Mouse (Mus musculus) heart, adult 11 months (tissue): ENCODE data around the gene Gstm4.
"Not testable (repeated sequence)": the region's sequence is repeated elsewhere in the genome, so short reads cannot be mapped to it uniquely, and the experiment has no call there.

Experiments used
- DNase-seq: peaks from one replicate; pipeline ENCODE4 v3.0.0; 2022

Gene Gstm4

GRCm38 (mm10) chr3:108014974-108015346 is 29.7 kb downstream of the Gstm4 start:
- peak; percentile 90 for DNase-seq

- DNase-seq, result peak; percentile 95
These were observed 30.4 kb downstream of the Gstm4 start for GRCm38 (mm10) chr3:108014098-108014973.

DNA sequence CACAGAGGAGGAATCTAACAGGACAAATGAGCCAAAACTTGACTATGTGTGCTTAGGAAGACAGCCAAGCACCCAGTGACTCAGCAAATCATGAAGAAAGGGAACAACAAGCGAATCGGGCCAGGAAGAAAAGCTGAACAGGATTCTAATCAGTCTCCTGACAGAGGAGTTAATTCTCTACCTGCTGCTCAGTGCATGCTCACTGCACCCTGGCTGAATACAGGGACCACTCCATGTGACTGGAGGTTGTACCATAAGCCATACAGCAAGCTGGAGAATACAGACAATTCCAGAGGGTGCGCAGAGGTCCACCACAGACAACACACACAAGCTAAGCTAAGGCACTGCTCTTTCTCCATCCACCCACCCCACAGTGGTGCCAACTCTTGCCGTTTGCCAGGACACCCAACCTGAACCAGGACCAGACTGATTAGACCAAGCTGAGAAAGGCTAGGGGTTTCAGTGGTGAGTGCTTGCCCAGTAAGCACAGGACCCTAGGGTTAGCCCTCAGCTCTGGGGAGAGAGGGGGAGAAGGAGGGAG is 31.3 kb downstream of the Gstm4 start:
- DNase-seq, result peak; percentile 97

DNA sequence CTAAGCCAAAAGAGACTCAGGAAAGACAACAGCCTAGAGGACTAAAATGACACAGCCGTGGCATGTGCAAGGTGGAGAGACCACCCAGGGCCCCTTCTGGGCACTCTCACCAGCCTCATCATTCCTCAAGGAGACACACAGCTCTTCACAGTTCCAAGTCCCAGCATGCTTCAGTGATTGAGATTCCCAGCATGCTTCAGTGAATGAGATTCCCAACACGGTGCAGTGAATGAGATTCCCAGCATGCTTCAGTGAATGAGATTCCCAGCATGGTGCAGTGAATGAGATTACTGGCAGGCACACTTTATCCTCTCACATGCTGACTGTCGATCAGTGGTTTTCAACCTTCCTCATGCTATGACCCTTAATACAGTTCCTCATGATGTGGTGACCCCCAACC is 33.1 kb downstream of the Gstm4 start:
- DNase-seq, result peak; percentile 86

DNA sequence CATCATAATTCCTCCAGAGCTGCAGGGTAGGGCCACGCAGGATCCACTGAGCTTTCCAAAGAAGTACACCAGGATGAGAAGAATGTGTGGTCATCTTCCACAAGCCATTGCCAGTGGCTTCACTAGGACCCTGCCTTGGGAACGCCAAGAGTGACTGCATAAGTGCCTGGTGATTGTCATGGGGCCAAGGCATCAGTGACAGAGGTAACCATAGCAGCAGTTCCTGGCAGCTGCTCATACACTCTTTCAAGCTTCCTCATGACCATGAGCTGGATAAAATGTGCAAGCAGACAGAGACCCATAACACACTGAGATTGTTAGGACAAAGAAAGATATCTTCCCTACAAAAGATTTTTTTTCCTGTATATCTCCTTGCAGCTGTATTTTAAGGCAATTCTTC is 34.4 kb downstream of the Gstm4 start:
- DNase-seq, result peak; percentile 97

- peak; percentile 92 for DNase-seq
These were observed 42.7 kb downstream of the Gstm4 start for GRCm38 (mm10) chr3:108002021-108002420.

DNA sequence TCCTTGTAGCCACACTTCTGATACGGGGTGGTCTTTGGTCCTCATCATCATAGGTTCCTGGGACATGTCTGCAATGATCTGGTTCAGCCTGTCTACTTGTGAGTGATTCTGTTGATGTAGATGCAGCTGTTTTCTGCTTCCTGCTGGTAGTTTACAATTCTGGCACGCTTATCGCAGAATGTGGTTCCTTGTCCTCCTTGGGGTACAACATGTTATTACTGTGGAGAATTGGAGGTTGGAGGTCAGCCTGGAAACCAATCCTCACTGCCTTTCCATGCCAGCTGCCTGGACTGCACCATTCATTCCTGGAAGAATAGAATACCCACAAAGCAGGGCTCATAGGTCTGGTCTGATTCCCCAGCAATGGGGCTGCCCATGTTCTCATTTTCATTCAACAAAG is 45.2 kb downstream of the Gstm4 start:
- peak; percentile 73 for DNase-seq

GRCm38 (mm10) chr3:107998591-107998990 is 46.1 kb downstream of the Gstm4 start:
- peak; percentile 39 for DNase-seq

- DNase-seq, result peak; percentile 61
These were observed 48.1 kb downstream of the Gstm4 start for GRCm38 (mm10) chr3:107996576-107996975.

DNA sequence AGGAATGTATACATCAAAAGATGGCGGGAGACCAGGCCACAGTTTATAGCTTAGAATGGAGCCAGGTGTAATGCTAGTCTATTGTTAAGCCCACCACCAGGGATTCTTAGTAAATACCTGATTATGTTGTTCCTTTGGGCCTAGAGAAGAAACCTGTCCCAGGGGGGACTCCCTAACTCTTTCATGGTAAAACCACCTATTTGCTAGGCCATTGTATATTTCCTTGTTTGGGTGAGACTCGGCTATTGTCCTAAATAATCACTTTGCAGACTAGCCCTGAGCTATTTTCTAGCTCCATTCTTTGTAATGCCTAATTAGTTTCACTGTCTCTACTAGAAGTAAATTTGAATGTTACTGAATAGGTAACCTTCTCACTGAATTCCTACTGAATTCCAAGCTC is 48.7 kb downstream of the Gstm4 start:
- DNase-seq, result not testable (repeated sequence)
